Mouse (Mus musculus): Measurements from ENCODE around the gene Lgi4.

DNA sequence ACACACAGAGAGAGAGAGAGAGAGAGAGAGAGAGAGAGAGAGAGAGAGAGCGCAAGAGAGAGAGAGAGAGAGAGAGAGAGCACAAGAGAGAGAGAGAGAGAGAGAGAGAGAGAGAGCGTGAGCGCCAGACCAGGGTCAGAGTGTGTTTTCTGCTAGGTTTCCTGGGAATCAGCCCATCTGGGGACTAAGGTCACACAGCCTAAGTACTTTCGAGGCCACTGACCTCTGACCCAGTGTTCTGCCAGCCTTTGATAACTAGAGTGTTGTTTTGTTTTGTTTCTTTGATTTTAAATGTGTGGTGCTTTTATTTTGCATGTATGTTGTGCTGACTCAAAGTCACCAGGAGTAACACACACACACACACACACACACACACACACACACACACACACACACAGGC lies 3.3 kb upstream of the Lgi4 start:
- no peak for TF ChIP-seq POLR2A (IDR thresholded peaks at IDR 0.05; ENCODE audit: insufficient read length, low read depth)
- TF ChIP-seq MAX (IDR thresholded peaks at IDR 0.05; ENCODE audit: low read depth): no peak
- TF ChIP-seq MYOG (IDR thresholded peaks at IDR 0.05; ENCODE audit: control insufficient read depth in 1 of 3, insufficient read depth in 1 of 3, insufficient read length in 2 of 3, low read depth in 2 of 3): no peak
- TF ChIP-seq CEBPB (IDR thresholded peaks at IDR 0.05; ENCODE audit: insufficient read depth, poor library complexity, severe bottlenecking): no peak
- TF ChIP-seq TCF12 (IDR thresholded peaks at IDR 0.05; ENCODE audit: insufficient read depth, poor library complexity, severe bottlenecking): no peak
- TF ChIP-seq REST (IDR thresholded peaks at IDR 0.05; ENCODE audit: insufficient read depth, insufficient read length): no peak
- no peak for TF ChIP-seq E2F4 (IDR thresholded peaks at IDR 0.05; ENCODE audit: insufficient read depth)
- TF ChIP-seq TCF3 (IDR thresholded peaks at IDR 0.05; ENCODE audit: insufficient read length, low read depth): no peak
- TF ChIP-seq POLR2AphosphoS2 (IDR thresholded peaks at IDR 0.05; ENCODE audit: insufficient read length, low read depth): no peak
- no peak for TF ChIP-seq MYOD1 (IDR thresholded peaks at IDR 0.05; ENCODE audit: control insufficient read depth in 1 of 3, insufficient read length in 2 of 3, low read depth in 2 of 3)
